Mouse (Mus musculus) intestine, embryonic 16.5 days (tissue): Measurements from ENCODE around the gene Golgb1. TPM values are rescaled to one million over a fixed set of nuclear protein-coding genes. Genes with fewer than 3 reads are reported as not detected.

ENCODE experiments used
- ATAC-seq: fragments of 200-750 bp; cut with Nextera tagmentation; 2 replicates; pipeline ENCODE4 v1.8.0; 2017; ENCODE audit warnings: moderate TSS enrichment, moderate library complexity
- H3K27ac ChIP-seq: fragments of 300-500 bp; sonication (generic); 2 replicates; pipeline ENCODE4 v1.5.1; 2014; ENCODE audit warnings: mild to moderate bottlenecking, low read length
- H3K27me3 ChIP-seq: fragments of 300-500 bp; sonication (generic); replicated peaks from 2 replicates; pipeline ENCODE4 v1.6.1; 2014; ENCODE audit warnings: low read length, control low read depth, mixed read lengths; ENCODE audit not compliant: control insufficient read depth, insufficient read depth
- H3K36me3 ChIP-seq: fragments of 300-500 bp; sonication (generic); 2 replicates; pipeline ENCODE4 v1.6.1; 2014; ENCODE audit warnings: low read length, control low read depth; ENCODE audit not compliant: control insufficient read depth, insufficient read depth
- H3K4me1 ChIP-seq: fragments of 300-500 bp; sonication (generic); 2 replicates; pipeline ENCODE4 v1.6.1; 2014; ENCODE audit warnings: low read length, control low read depth, mixed read lengths; ENCODE audit not compliant: control insufficient read depth, insufficient read depth
- H3K4me2 ChIP-seq: fragments of 300-500 bp; sonication (generic); 2 replicates; pipeline ENCODE4 v1.6.1; 2014; ENCODE audit warnings: low read depth, low read length, control low read depth
- H3K4me3 ChIP-seq: fragments of 300-500 bp; sonication (generic); 2 replicates; pipeline ENCODE4 v1.5.1; 2014; ENCODE audit warnings: mild to moderate bottlenecking, low read length
- H3K9ac ChIP-seq: fragments of 300-500 bp; sonication (generic); 2 replicates; pipeline ENCODE4 v1.6.1; 2014; ENCODE audit warnings: low read depth, low read length
- H3K9me3 ChIP-seq: fragments of 300-500 bp; sonication (generic); 2 replicates; pipeline ENCODE4 v1.6.1; 2016; ENCODE audit warnings: low read length, control low read depth; ENCODE audit not compliant: control insufficient read depth
- WGBS: fragments of 180-500 bp; shearing (Covaris S2); extraction: QIAGEN DNeasy Blood & Tissue Kit; methylation state at CpG from one replicate; pipeline ENCODE4 v1.1.7; 2014; 5-methylcytosine and 5-hydroxymethylcytosine counted together
- polyA plus RNA-seq: library from polyadenylated mRNA; unstranded; fragments of >200 nt; fragmentation: Nextera tagmentation; extraction: Ambion mirVana; gene quantifications from 2 replicates; pipeline ENCODE4 v1.2.1, GENCODE M21; 2015

The Golgb1 gene
- polyA plus RNA-seq, 1 experiment from 2014 or later = 91.0 TPM

DNA sequence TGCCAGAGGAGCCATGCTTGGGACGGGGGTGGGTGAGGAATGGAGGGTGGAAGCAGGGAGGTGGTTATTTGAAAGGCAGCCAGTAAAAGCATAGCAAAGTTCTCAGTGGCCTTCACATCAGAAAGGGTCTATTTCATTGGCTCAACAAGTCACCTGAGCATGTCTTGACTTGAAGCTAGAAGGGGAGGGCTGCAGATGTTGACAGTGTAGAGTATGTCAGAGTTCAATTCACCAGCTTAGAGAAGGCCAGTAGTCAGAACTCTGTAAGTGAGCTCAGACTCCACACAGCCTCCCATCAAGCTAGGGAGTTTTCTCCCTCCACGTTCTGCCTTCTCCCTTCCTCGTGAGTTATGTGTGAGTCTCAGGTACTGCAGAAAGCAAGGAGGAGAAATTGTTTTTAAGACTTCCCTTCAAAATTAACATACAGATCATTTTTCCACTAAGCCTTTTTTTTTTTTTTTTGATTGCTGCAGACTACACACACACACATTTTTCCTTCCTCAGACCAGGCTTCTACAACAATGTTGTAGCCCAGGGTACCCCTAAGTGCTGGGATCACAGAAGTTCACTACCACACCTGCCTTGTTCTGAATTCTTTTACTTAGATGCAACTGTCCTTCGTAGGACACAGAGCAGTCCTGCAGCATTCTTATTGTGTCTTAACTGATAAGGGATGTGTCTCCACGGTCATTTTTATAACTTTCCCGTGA is 59.3 kb downstream of the Golgb1 start:
- Histone ChIP-seq H3K36me3 (peaks cover 11% of the 10 kb centered on the region; the same call in 1 of the 2 replicates), H3K9ac (no peak overlapping the region), H3K27me3 (no peaks in the 10 kb centered on the region), H3K27ac (peak overlapping the region; percentile 53), H3K4me3 (no peak overlapping the region), H3K4me2 (no peak overlapping the region), H3K9me3 (no peaks in the 10 kb centered on the region), H3K4me1 (no peaks in the 10 kb centered on the region)
- ATAC-seq = peak; percentile 90
- 39% methylated on average over 6 of the region's 6 CpGs for WGBS

DNA sequence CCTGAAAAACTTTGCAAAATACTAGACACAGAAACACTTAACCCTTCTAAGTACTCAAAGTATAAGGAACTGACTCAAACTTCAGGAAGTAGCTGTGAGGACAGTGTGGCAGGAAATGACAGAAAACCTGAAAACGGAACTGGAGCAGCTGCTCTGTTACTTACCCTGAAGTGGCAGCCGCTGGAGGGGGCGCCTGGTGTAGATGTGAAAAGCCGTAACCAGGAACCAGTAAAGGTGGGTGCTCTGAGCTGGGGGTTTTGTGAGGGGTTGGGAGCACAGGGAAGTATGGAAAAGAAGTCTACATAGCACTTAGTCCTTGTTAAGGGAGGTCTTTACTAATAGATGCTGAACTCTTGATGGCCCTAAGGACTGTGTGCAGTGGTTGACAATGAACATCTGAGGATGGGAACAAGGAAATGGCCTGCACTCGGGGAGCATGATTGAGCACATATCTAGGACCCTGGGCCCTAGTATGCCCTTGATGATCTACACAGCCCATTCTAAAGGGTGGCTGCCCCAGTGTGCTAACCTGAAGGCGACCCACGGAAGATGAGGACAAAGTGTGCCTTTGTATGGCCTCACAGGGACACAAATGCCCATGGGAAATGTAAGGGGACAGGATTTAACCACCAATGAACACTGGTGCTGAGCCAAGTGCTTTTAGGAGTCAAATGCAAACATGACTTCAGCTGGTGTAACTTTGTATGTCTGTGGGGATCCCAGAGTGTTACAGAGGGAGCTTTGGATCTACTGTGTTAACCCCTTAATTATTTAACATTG is 60.1 kb downstream of the Golgb1 start, which contains the start of gene Hcls1:
Gene Hcls1, plus strand, starts transcription at position 143 of the 780 bp plus-strand sequence.
- Histone ChIP-seq H3K4me1 (no peaks in the 10 kb centered on the region), H3K9ac (no peak within 1 kb of the TSS), H3K4me3 (peak within 1 kb of the TSS; percentile 7; the same call in 1 of the 2 replicates), H3K4me2 (peak within 1 kb of the TSS; percentile 7; the same call in 1 of the 2 replicates), H3K27ac (peak within 1 kb of the TSS; percentile 53), H3K36me3 (peaks cover 9% of the 10 kb centered on the region; the same call in 1 of the 2 replicates), H3K9me3 (no peaks in the 10 kb centered on the region), H3K27me3 (no peaks in the 10 kb centered on the region)
- WGBS = 74% methylated on average over 7 of the region's 7 CpGs
- ATAC-seq = peak; percentile 50

DNA sequence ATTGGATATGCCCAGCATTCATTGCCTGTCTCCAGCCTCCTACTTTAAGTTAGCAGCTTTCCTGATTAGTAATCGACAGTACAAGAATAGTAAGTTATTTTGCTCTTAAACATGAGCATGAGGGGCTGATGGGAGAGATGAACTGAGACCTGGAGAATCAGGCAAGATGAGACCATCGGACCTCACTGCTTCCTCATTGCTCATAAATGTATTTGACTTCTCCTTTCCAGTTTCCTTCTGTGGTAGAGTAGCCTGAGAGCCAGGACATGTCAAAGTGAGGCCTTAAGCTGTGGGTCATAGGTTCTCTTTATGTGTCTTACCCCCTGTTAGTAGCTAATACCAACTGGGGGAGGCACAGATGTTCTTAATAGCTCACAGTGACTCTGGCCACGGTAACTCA is 60.9 kb downstream of the Golgb1 start:
- no peak overlapping the region for H3K4me2 ChIP-seq
- H3K4me1 ChIP-seq = no peaks in the 10 kb centered on the region
- peaks cover 9% of the 10 kb centered on the region; the same call in 1 of the 2 replicates for H3K36me3 ChIP-seq
- no peak for ATAC-seq
- no peak overlapping the region for H3K4me3 ChIP-seq
- no peaks in the 10 kb centered on the region for H3K9me3 ChIP-seq
- WGBS = 82% methylated on average over 3 of the region's 3 CpGs
- no peaks in the 10 kb centered on the region for H3K27me3 ChIP-seq
- no peak overlapping the region for H3K9ac ChIP-seq
- H3K27ac ChIP-seq = no peak overlapping the region

DNA sequence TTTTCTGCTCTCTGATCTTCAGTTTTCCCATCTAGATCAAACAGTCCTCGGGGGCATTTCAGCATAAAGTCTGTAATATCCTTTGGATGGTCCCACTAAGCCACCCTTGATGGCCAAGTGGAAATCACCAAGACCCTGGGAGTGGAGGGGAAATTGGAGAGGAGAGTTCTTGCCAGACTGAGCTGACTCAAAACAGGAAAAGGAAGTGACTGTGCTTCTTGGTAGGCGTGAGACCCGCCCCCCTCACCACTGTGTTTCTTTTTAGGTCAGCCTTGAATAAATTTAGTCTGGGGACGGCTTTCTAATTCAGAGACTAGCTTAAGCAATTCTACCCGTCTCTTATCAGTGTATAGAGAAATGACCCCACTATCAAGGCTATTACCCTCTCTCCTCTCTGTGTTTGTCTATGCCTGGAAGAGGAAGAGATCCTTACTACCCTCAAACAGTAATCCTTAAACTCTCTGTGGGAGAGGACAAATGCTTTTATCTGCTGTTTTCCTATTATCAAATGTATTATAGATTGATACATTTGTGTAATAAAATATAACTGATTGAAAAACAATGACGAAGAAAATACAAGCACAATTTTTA is 66.3 kb downstream of the Golgb1 start:
- H3K4me1 ChIP-seq = peaks cover 3% of the 10 kb centered on the region; the same call in 1 of the 2 replicates
- H3K36me3 ChIP-seq = no peaks in the 10 kb centered on the region
- no peak overlapping the region for H3K27ac ChIP-seq
- 60% methylated on average over 6 of the region's 6 CpGs for WGBS
- no peak overlapping the region for H3K4me2 ChIP-seq
- H3K9me3 ChIP-seq = no peaks in the 10 kb centered on the region
- no peaks in the 10 kb centered on the region for H3K27me3 ChIP-seq
- ATAC-seq = no peak
- H3K4me3 ChIP-seq = no peak overlapping the region
- H3K9ac ChIP-seq = no peak overlapping the region

DNA sequence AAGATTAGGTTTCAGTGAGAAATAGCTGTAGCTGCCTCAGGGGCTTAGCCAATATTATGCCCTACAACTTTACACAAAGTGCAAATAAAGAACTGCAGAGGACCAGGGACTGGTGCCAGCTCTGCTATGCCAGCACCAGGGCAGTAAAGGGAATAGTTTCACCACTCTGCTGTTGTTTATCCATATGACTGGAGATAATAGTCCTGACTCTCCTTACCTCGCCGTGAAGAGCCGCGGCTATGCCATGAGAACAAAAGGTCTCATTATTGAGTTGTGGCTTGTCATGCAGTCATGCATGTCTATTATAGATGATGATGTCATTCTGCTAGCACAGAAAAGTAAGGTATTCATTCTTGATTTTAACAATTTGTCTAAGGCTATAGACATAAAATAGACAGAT is 67.0 kb downstream of the Golgb1 start:
- no peaks in the 10 kb centered on the region for H3K9me3 ChIP-seq
- no peak overlapping the region for H3K4me3 ChIP-seq
- no peak overlapping the region for H3K27ac ChIP-seq
- H3K4me2 ChIP-seq = no peak overlapping the region
- H3K4me1 ChIP-seq = peaks cover 3% of the 10 kb centered on the region; the same call in 1 of the 2 replicates
- no peak overlapping the region for H3K9ac ChIP-seq
- no peaks in the 10 kb centered on the region for H3K27me3 ChIP-seq
- H3K36me3 ChIP-seq = no peaks in the 10 kb centered on the region
- ATAC-seq = no peak
- WGBS = 74% methylated on average over 4 of the region's 4 CpGs

DNA sequence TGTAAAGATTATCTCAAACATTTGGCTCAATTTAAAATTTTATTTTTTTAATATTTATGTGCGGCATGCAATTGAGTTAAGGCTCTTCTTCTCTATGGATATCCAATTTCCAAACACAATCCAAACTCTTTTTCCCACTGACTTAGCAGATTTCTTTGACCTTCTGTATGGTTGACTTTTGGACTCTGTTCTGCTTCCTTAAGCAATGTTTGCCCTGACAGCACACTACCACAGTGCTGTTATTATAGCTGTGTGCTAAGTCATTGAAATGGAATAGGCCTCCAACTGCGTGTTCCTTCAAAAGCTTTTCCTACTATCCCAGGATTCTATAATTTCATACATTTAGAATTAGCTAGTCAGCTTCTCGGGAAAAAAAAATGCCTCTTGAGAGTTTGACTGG is 68.7 kb downstream of the Golgb1 start:
- Histone ChIP-seq H3K4me2 (no peak overlapping the region), H3K4me3 (no peak overlapping the region), H3K4me1 (peaks cover 3% of the 10 kb centered on the region; the same call in 1 of the 2 replicates), H3K36me3 (no peaks in the 10 kb centered on the region), H3K27me3 (no peaks in the 10 kb centered on the region), H3K9me3 (no peaks in the 10 kb centered on the region), H3K27ac (no peak overlapping the region), H3K9ac (no peak overlapping the region)
- WGBS = 81% methylated on average over 3 of the region's 3 CpGs
- no peak for ATAC-seq

DNA sequence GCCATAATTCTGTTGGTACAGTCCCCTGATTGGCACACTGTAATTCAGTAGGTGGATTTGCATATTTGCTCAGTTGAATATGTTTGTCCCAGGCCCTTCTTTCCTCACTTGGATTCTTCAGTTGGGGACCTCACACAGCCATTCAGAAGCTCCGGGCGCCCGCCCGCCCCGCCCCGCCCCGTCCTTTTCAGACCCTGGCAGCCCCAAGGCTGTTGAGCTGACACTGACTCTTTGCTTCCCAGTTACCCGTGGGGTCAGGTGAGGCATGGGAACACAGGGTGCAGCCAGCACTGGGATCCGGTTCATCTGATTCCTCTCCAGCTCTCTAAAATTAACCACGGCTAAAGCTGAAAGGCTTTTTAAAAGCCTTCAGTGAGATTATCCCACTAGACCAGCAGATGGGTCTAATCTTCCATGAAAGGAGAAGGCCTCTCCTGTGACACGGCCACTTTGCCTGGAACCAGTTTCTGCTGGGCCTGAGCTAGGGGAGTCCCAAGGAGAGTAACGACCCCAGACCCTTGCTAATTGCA is 70.0 kb downstream of the Golgb1 start:
- no peaks in the 10 kb centered on the region for H3K36me3 ChIP-seq
- WGBS = 56% methylated on average over 12 of the region's 12 CpGs
- no peak for ATAC-seq

DNA sequence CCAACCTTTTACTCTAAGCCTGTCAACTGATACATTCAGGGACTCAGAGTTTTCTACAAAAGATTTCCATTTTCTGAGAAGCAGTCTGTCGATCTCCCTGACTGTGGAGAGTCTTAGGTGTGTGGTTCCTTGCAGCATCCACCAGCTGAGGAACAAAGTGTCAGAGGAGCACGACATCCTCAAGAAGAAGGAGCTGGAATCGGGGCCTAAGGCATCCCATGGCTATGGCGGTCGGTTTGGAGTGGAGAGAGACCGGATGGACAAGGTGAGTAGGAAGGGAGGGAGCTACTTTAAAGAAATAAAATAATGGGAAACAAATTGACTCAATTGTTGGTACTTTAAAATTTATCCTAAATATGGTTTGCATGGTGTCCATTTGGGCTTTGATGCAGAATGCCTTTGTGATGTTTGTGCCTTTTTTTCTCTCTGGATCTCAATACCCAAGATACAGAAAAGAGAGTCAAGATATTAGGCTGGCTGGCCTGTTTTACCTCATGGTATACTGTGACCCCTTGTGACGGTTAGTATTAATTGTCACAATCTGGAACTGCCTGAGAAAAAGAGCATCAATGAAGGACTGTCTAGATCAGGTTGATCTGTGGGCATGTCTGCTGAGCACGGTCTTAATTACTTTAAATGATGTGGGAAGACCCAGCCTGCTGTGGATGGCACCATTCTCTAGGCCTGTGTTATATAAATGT is 71.7 kb downstream of the Golgb1 start:
- no peak overlapping the region for H3K4me2 ChIP-seq
- H3K36me3 ChIP-seq = no peaks in the 10 kb centered on the region
- H3K9me3 ChIP-seq = no peaks in the 10 kb centered on the region
- H3K27ac ChIP-seq = no peak overlapping the region
- peaks cover 3% of the 10 kb centered on the region; the same call in 1 of the 2 replicates for H3K4me1 ChIP-seq
- WGBS = 83% methylated on average over 8 of the region's 8 CpGs
- H3K4me3 ChIP-seq = no peak overlapping the region
- ATAC-seq = no peak
- no peak overlapping the region for H3K9ac ChIP-seq
- H3K27me3 ChIP-seq = no peaks in the 10 kb centered on the region

More for the DNA sequence above, 70.0 kb downstream of the Golgb1 start:
- H3K9me3 ChIP-seq = no peaks in the 10 kb centered on the region
- H3K4me1 ChIP-seq = peaks cover 3% of the 10 kb centered on the region; the same call in 1 of the 2 replicates
- H3K4me2 ChIP-seq = no peak overlapping the region
- no peak overlapping the region for H3K27ac ChIP-seq
- H3K4me3 ChIP-seq = no peak overlapping the region
- H3K27me3 ChIP-seq = no peaks in the 10 kb centered on the region
- no peak overlapping the region for H3K9ac ChIP-seq
